Mouse (Mus musculus) thymus, adult 18-20 months (tissue): ENCODE measurements around the gene Gm8909.
"Not testable (repeated sequence)": the region's sequence is repeated elsewhere in the genome, so short reads cannot be mapped to it uniquely, and the experiment has no call there.

ENCODE experiments used
- DNase-seq, 2 experiments: peaks; one replicate each; pipeline ENCODE4 v3.0.0; 2022; ENCODE audit warnings: mixed read lengths in 2 of 2

Gene Gm8909

DNA sequence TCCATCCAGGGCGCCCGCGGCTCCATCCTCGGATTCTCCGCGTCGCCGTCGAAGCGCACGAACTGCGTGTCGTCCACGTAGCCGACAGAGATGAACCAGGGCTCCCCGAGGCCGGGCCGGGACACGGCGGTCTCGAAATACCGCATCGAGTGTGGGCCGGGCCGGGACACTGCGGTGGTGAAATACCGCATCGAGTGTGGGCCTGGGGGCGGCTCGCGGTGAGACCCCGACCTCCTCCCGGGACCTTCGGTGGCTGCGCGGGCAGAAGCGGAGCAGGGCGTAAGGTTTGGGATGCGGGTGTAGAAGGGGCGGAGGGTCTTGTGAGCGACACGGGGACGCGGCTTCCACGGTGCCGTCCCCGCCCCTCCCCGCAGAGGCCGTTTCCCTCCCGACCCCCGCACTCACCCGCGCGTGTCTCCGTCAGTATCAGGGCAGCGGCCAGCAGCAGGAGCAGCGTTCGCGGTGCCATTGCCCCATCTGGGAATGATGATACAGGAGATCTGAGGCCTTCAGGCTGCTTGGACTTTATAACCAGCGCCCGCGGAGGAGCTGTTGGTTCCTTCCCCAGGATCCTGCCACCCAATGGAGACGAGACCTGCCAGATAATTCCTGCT is at the start of gene Gm8909:
Gene Gm8909 (minus strand): TSS at position 499 of the 614 bp plus-strand sequence.
- DNase-seq = no peak

DNA sequence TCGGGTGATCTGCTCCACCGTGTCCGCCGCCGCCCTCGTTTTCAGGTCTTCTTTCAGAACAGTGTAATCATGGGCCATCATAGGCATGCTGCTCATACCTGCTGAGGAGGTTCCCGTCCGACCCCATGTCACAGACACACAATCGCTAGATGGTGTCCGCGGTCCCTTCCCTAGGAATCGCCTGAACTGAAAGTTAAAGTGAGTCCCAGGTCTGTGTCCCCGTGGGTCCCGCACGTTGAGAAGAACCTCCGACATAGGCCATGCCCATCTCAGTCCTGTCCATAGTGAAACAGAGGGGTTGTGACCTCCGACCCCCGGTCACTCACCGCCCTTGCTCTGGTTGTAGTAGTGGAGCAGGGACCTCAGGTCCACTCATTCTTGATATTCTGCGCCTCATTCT is 47.2 kb upstream of the Gm8909 start:
- DNase-seq = no peak

DNA sequence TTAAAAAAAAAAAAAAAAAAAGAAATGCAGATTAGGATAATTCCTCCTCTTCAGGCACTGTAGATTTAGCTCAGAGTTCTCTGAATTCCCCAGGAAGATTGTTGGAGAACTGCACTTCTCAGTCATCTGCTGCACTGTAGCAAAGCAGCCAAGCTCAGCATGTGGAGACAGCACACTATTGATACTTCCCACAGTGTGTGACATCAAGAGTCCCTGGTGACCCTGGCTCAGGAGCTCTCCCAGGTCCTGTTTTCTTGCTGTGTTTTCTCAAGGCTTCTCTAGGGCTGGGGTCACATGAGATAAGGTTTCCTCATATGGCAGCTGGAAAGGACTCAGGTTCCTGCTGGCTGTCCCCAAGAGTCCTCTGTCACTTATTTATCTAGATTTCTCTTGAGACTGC is 38.5 kb upstream of the Gm8909 start:
- DNase-seq = no peak

DNA sequence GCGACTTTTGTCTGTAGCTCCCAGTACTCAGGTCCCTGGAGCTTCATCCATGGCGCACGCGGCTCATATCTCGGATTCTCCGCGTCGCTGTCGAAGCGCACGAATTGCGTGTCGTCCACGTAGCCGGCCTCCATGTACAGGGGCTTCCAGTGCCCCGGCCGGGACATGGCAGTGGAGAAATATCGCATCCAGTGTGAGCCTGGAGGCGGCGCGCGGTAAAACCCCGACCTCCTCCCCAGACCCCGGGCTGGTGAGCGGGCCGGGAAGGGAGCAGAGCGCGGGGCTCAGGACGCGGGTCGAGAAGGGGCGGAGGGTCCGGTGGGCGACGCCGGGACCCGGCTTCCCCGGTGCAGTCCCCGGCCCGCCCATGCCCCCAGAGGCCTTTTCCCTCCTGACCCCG is 37.5 kb upstream of the Gm8909 start:
- DNase-seq = no peak

DNA sequence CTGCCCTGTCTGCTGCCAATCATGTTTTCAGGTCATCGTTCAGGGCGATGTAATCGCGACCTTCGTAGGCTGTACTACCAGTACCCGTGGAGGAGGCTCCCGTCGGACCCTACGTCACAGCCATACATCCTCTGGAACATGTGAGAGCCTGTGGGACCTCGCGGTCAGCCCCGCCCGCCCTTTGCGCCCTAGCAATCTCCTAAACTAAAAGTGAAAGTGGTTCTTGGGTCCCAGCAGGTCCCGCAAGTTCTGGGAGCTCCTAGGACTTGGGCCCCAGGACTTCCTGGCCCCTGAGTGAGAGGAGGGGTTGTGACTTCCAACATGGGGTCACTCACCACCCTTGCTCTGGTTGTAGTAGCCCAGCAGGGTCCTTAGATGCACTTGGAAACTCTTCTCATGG is 37.1 kb upstream of the Gm8909 start:
- peak in 1 of 2 experiments; percentile 47 for DNase-seq

DNA sequence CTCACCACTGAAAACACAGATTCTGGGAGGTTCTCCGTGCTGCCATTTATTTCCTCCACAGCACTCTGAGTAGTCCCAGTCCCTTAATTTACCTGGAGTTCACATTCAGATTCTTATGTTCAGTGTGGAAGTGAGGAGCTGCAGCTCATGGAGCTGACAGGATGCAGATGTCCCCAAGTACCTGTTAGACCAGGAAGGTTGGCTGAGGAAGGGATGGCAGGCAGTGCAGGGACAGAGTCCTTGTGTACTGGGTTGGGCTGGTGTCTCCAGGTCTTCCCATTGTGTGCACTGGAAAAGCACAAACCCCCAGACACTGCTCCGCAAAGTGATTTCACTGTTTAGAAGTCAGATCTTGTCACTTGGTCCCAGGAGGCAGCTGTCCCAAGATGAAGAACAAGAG is 33.5 kb upstream of the Gm8909 start:
- DNase-seq = no peak

DNA sequence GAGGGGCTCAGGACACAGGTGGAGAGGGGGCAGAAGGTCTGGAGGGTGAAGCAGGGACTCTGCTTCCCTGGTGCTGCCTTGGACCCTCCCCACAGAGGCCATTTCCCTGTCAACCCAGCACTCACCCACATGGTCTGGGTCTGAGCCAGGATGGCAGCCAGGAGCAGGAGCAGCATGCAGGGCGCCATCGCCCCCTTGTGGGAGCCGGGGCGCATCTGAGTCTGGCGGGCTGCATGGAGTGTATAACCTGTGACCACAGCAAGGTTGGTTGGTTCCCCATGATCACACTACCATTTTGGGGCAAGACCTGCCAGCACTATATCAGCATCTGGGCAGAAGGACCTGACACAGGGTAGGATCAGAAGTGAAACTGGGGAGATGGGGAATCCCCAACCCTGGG is 30.0 kb upstream of the Gm8909 start:
- peak; percentile 24 to 25 for DNase-seq

DNA sequence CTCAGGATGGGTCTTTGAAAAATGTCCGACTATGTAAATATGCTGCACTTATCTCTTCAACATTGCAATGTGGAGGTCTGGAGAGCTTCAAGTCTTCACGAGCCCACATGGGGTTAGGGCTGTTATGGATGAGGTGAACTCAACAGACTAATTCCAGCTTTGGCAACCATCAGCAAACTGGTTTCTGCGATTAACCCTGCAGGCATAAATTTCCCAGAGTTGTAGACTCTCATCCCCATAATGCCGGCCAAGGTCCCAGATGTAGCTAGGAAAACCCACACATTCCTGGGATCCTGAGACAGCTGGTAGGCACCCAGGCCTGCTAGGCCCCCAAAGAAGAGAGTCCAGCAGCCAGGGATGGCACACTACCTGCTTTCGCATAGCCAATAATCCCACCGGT is 26.1 kb upstream of the Gm8909 start:
- no peak for DNase-seq

DNA sequence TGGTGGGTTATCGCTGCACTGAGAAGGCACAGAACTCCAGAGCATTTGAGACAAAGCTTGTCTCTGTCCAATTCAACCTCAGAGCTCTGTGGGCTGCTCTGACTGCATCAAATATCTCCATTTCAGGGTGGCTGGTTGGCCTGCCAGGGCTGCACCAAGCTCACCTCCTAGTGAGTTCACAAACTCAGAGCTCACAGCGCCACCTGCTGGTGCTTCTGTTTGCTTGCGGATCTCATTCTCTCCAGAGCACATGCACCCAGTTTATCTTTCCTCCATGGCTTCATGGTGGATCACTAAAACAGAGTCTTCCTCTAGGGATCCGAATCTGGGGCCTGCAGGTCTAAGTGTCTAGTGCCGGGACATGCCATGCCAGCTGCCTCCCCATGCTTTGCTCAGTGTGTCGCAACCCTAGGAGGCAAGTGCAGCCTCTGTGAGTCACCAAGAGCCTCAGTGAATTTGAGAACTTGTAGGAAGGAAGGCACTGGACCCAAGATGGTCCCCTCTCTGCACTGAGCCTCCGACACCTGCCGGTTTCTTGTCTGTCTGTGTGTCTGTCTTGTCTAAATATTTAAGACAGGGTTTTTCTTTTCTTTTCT is 25.3 kb upstream of the Gm8909 start:
- peak; percentile 58 to 67 for DNase-seq

DNA sequence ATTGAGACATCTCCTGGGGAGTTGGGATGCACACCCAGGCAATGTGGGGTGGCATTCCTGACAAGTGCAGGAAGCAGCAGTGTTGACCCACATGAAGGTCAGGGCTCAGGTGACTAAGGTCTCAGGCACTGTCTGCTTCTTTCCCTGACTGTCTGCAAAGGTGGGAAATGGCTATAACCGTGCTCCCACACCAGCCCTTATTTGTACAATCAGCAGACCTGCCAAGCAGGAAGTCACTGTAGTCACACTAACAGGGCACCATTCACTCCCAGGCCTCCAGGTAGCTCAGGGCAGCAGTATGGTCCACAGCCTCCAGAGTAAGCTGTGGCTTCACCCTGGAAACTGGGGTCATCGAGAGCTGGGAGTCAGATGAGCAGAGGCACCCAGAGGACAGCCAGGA is 24.0 kb upstream of the Gm8909 start:
- peak in 1 of 2 experiments; percentile 28 for DNase-seq

DNA sequence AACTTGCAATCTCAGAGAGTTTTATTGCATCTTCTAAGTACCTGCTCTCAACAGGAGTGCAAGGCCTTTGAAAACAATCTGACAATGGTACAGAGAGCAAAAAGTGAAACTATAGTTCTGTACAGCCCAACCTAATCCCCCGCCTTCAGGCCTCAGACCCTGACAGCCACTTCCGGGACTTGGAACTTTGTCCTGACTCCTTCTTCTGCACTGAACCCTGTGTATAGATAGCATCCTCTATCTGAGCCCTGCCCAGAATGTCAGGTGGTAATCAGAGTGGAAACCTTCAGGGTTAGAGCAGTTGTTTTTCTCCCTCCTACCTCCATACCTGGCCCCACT is 21.8 kb upstream of the Gm8909 start, which contains the start of gene H2-T3:
Gene H2-T3 (minus strand): TSS at position 119 of the 339 bp plus-strand sequence.
- DNase-seq = no peak

DNA sequence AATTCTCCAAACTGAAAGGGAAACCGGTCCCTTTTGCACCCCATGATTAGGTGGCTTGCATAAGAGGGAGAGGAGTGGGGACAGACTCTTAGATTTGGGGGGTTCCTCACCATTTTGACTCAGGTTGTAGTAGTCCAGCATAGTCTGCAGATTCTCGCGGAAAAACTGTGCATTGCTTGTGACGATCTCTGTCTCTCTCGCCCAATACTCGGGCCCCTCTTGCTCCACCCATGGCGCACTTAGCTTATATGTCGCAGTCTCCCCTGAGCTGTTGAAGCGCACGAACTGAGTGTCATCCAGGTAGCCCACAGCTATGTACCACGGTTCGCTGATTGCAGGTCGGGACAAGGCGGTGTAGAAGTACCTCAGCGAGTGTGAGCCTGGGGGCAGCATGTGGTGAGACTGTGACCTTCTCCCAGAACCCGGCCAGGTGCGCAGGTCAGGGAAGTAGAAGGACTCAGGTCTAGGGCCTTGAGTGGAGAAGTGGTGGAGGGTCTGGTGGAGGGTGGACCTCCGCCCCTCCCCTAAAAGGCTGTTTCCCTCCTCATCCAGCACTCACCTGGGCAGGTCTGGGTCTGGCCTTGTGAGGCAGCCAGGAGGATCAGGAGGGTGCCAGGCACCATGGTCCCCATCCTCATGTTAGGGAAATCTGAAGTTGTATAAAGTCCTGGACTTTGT is 21.3 kb upstream of the Gm8909 start:
- peak in 1 of 2 experiments; percentile 18 for DNase-seq

DNA sequence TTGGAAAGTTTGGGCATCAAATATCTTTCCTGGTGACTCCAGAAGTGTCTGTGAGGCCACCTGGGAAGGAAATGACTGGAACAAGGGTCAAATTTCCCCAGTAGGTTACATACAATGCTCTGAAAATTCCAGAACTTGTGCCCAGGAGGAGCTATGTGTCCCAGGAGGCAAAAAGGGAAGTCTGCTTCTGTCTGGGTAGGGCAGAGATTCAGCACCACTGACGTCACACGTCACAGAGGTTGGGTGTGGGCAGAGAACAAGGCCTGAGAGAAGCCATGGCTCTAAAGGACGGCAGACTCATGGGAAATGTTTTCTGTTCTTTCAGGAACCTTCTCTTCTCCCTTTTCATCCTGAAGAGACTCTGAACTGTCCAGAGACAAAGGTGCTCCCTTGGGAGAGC is 19.2 kb upstream of the Gm8909 start:
- no peak for DNase-seq

DNA sequence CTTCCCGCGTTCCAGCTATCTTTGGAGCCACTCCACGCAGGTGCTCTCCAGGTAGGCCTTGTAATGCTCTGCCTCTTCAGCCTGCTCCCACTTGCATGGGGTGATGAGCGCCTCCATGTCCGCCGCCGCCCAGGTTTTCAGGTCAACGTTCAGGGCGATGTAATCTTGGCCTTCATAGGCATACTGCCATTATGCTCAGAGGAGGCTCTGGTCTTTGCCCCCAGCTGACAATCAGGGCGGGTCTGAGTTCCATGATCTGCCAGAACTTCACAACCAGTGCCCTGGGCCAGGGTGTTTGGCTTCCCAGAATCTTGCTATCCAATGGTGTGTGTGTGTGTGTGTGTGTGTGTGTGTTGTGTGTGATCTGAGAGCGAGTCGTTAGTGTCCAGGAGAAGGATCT is 13.9 kb upstream of the Gm8909 start:
- no peak for DNase-seq

DNA sequence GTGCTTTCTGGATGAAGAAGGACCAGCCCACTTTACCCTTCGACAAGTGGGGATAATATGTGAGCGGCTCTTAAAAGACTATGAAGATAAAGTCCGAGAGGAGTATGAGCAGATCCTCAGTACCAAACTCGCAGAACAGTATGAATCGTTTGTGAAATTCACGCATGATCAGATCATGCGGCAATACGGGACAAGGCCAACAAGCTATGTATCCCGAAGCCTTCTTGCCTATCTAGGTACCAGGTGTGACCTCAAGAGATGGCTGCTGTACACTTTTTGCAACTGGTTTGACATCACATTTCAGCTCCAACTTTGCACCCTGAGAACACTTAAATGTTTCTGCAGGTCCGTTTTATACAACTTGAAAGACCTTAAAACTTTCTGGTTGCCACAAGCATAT is 11.1 kb upstream of the Gm8909 start:
- not testable (repeated sequence) for DNase-seq

DNA sequence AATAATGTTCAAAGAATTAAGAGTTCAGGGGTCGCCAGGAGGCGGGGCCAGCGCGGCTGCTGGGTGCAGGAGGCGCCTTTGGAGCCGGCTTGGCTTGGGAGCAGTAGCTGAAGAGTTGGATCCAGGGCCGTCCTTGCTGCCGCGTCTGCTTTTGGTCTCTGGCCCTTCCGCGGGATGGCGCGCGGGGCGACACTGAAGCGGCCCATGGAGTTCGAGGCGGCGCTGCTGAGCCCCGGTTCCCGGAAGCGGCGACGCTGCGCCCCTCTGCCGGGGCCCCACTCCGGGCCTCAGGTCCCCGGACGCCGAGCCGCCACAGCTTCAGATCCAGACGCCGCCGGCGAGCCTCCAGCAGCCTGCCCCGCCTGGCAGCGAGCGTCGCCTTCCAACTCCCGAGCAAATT is 10.6 kb upstream of the Gm8909 start:
- DNase-seq = peak; percentile 37 to 42

DNA sequence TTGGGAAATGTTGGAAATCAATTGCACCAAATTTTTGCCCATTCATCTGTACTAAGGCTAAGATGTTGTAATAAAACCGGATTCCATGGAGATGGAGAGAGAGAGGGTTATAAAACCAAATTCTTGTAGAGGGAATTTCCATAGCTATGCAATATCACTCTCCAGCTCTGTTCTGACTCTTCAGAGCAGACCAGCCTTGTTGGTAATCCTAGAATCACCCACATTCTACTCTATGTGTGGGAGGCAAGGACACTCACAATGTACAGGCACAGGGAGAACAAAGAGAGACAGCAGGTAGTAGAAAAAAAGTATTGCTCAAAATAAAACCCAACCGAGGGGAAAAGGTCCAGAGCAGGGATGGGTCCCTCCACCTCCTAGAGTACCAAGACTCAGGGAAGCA is 7.8 kb upstream of the Gm8909 start:
- not testable (repeated sequence) for DNase-seq

DNA sequence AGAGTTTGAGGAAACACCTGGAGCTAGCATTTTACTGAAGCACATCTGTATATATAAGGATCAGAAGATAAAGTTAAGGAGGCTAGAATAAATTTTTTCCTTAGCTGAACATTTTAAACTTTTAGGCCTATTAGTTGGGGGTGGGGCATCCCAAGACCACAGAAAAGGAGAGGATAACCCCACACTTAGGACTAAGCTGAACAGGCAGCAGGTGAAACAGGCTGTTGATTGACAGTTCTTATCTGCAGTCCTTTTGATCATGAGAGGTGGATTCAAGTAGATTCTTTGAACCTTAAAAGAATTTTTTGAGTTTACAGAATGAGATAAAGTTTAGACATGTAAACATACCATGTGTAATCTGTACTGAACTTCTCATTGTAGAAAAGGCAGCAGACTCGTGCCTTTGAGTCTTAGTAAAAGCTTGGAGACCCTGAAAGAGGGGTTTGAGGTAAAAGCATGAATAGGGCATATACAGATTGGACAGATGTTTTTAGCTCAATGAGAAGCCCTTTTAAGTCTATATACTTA is 2.0 kb upstream of the Gm8909 start:
- DNase-seq = no peak

DNA sequence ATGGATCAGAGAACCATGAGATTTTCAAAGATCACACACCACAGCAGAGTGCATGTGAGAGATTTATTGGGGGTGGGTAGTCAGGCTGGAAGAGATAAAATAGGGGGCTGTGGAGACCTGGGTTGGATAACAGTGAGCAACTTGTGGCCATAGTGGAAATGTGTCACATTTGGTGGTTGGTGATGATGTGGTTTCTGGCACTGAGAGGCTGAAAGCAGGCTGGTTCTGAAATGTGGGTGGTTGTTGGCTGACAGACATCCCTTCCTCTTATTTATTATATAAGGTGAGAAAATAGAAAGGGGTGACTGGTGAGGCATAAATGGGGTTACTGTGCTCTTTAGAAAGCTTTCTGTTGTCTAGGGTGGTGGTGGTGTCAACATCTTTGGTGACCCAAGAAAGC is 1.4 kb upstream of the Gm8909 start:
- no peak for DNase-seq

DNA sequence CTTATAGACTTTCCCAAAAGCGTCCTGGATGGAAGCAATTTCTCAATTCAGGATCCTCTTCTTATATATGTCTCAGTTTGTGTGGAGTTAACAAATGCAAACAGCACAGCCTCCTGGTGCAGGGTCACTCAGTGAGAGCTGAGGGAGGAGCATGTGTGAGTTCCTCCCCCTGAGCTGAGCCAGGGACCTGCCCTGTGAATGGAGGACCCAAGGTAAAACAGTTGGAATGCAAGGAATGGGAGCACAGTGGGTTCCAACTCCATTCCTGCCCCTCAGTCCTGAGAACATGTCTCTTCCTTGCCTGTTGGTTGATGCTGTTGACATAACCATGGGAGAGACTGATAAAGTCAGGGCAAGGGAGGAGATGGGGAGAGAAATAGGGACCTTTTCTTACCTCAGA is 757 bp upstream of the Gm8909 start:
- DNase-seq = not testable (repeated sequence)

DNA sequence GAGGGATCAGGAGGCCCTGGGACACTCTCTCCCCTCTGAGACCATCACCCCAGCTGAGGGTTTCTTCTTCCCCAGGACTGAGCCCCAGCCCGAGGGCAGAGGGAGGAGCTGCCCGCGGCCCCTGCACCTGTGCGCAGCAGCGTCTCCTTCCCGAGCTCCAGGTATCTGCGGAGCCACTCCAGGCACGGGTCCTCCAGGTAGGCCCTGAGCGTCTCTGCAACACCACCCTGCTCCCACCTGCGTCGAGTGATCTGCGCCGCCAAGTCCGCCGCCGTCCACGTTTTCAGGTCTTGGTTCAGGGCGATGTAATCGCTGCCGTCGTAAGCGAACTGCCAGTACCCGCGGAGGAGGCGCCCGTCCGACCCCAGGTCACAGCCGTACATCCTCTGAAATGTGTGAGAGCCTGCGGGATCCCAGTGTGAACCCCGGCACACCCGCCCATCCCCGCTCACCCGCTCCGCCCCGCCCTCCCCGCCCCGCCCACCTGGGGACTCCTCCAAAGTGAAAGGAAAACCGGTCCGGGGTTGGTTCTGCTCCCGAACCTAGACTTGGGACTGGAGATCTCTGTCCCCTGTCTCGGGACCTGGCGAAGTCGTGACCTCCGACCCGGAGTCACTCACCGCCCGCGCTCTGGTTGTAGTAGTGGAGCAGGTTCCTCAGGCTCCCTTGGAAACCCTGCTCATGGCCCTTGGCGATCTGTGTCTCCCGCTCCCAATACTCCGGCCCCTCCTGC is 865 bp downstream of the Gm8909 start:
- DNase-seq = no peak

DNA sequence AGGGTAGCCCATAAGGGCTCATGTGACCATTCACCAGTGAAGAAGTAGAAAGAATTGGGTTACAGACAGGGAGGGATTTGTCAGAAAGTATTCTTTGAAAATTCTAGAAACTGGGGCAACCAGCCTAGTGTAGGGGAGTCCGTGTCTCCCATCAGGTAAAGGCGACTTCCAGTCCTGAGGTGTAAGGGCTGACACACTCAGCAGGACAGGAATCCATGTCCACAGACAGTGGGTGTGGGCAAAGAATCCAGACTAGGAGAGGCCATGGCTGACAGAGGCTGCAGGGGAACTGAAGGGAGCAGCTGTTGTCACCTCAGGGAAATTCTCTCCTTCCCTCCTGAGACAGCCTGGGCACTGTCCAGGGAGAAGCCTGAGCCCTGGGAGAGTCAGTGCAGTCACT is 1.4 kb downstream of the Gm8909 start:
- DNase-seq = not testable (repeated sequence)
